Mouse (Mus musculus) cerebellum, postnatal 4 days (tissue): ENCODE measurements around the gene Samt2.
"Not testable (repeated sequence)": the region's sequence is repeated elsewhere in the genome, so short reads cannot be mapped to it uniquely, and the experiment has no call there.

Experiments
- DNase-seq, 2 experiments: peaks; one replicate each; pipeline ENCODE4 v3.0.0; 2022; ENCODE audit warnings: low spot score in 2 of 2, mixed read lengths in 1 of 2

Gene Samt2

GRCm38 (mm10) chrX:154579260-154579659, at the start of gene Samt2:
Gene Samt2 (minus strand): TSS chrX:154579360.
- not testable (repeated sequence) for DNase-seq
